Mouse (Mus musculus) embryonic fibroblast, embryonic 13.5 days (primary cell): ENCODE results near the gene Dnah17.

Experiments
- CTCF ChIP-seq: IDR thresholded peaks from 2 replicates; pipeline ENCODE4 v1.5.1; 2011; ENCODE audit warnings: mild to moderate bottlenecking, control low read depth, low read length, moderate library complexity, borderline replicate concordance; ENCODE audit not compliant: insufficient read depth
- POLR2A ChIP-seq: IDR thresholded peaks from 2 replicates; pipeline ENCODE4 v1.6.1; 2011; ENCODE audit warnings: low read depth, mild to moderate bottlenecking, control low read depth, low read length, moderate library complexity

DNA sequence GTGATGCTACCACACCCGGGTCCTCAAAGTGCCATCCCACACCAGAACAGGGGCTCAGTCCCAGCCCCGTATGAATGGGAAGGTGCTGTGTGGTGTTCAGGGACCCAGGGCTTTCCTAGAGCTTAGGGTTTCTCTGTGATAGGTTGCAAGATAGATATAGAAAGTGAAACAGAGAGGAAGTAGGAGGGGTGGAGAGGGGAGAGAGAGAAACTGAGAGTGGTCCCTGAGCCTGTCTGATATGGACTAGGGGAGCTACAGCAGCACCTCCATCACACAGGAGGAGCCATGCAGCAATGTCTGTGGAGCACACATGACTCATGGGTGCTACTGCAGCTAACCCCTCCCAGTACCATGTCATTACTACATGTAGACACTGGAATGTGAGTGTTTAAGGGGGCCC, 622 bp downstream of the Dnah17 start:
- no peak for TF ChIP-seq CTCF
- no peak for TF ChIP-seq POLR2A
